Mouse (Mus musculus) intestine, embryonic 14.5 days (tissue): ENCODE results near the gene Tfpi2. TPM values are rescaled to one million over a fixed set of nuclear protein-coding genes. Genes with fewer than 3 reads are reported as not detected.

Experiments used
- ATAC-seq: fragments of 200-750 bp; cut with Nextera tagmentation; replicated peaks from 2 replicates; pipeline ENCODE4 v1.8.0; 2017; ENCODE audit warnings: low read depth, moderate number of reproducible peaks, moderate TSS enrichment, moderate library complexity; ENCODE audit not compliant: low FRiP score, low TSS enrichment
- DNase-seq: peaks from one replicate; pipeline ENCODE4 v3.0.0-alpha.2; 2018; ENCODE audit warnings: low spot score
- H3K27ac ChIP-seq: fragments of 300-500 bp; sonication (generic); 2 replicates; pipeline ENCODE4 v1.5.1; 2014; ENCODE audit warnings: low read depth, mild to moderate bottlenecking, control low read depth
- H3K27me3 ChIP-seq: fragments of 300-500 bp; sonication (generic); replicated peaks from 2 replicates; pipeline ENCODE4 v1.6.1; 2014; ENCODE audit warnings: low read length, control low read depth; ENCODE audit not compliant: control insufficient read depth, insufficient read depth
- H3K36me3 ChIP-seq: fragments of 300-500 bp; sonication (generic); 2 replicates; pipeline ENCODE4 v1.6.1; 2014; ENCODE audit warnings: low read length, control low read depth; ENCODE audit not compliant: control insufficient read depth, insufficient read depth
- H3K4me1 ChIP-seq: fragments of 300-500 bp; sonication (generic); replicated peaks from 2 replicates; pipeline ENCODE4 v1.6.1; 2014; ENCODE audit warnings: low read length, control low read depth, mixed read lengths; ENCODE audit not compliant: control insufficient read depth, insufficient read depth
- H3K4me2 ChIP-seq: fragments of 300-500 bp; sonication (generic); 2 replicates; pipeline ENCODE4 v1.6.1; 2014; ENCODE audit warnings: low read length
- H3K4me3 ChIP-seq: fragments of 300-500 bp; sonication (generic); 2 replicates; pipeline ENCODE4 v1.5.1; 2014; ENCODE audit warnings: low read depth, low read length, control low read depth, mixed read lengths
- H3K9ac ChIP-seq: fragments of 300-500 bp; sonication (generic); 2 replicates; pipeline ENCODE4 v1.6.1; 2014; ENCODE audit warnings: mild to moderate bottlenecking, low read length
- H3K9me3 ChIP-seq: fragments of 300-500 bp; sonication (generic); 2 replicates; pipeline ENCODE4 v1.6.1; 2016; ENCODE audit warnings: low read length, control low read depth; ENCODE audit not compliant: control insufficient read depth
- WGBS: fragments of 180-500 bp; shearing (Covaris S2); extraction: QIAGEN DNeasy Blood & Tissue Kit; methylation state at CpG from one replicate; pipeline ENCODE4 v1.1.7; 2014; 5-methylcytosine and 5-hydroxymethylcytosine counted together
- polyA plus RNA-seq: library from polyadenylated mRNA; unstranded; fragments of >200 nt; fragmentation: Nextera tagmentation; extraction: Ambion mirVana; gene quantifications from 2 replicates; pipeline ENCODE4 v1.2.1, GENCODE M21; 2014

Tfpi2 gene
- polyA plus RNA-seq, 1 experiment from 2014 or later = 6.3 TPM

DNA sequence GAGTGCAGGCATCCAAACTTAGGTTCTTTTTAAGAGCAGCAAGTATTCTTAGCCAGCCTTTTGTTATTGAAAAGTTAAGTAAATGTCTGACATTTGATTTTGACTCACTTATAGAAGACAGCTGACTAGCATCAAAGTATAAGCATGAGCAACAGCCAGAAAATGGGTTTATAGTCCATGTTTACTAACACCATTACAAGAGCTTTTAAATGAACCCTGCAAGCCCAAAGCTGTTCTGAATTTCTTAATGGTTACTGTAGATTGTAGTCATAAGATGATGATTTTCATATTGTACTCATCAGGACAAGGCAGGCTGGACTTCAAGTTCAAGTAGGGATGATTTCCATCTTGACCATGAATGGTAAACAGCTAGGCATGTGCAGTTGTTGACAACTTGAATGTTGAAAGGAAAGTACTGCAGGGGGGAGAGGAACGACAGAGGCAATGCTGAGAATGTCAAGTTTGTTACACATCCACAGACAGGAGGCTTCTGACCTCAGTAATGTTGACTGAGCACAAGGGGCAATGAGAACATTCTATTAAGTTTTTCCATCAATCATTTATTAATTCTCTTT lies 52.5 kb downstream of the Tfpi2 start:
- H3K4me2 ChIP-seq = no peak overlapping the region
- H3K9ac ChIP-seq = no peak overlapping the region
- H3K36me3 ChIP-seq = no peaks in the 10 kb centered on the region
- H3K9me3 ChIP-seq = no peaks in the 10 kb centered on the region
- 63% methylated on average over 1 of the region's 1 CpGs for WGBS
- DNase-seq = no peak
- H3K27ac ChIP-seq = no peak overlapping the region
- no peak overlapping the region for H3K4me3 ChIP-seq
- H3K27me3 ChIP-seq = no peaks in the 10 kb centered on the region
- H3K4me1 ChIP-seq = no peaks in the 10 kb centered on the region
- no peak for ATAC-seq

DNA sequence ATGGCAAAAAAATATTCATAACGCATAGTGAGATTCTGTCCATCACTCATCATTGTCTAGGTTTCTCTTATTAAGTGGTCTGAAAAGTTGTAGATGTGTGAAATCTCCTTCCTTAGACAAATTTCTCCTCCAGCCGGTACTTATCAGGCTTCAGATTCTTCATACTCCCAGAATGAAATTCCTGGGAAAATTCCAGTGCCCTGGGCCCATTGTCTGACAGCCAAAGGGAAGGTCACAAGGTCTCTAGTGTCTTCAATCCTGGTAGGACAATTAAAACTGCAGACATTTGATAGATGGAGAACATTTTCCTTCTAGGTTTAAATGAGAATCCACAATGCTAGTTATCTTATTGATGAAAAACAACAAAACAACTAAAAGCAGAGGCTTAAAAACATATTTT lies 53.1 kb downstream of the Tfpi2 start:
- ATAC-seq = no peak
- DNase-seq = no peak
- Histone ChIP-seq H3K4me2 (no peak overlapping the region), H3K4me1 (no peaks in the 10 kb centered on the region), H3K27me3 (no peaks in the 10 kb centered on the region), H3K9ac (no peak overlapping the region), H3K27ac (no peak overlapping the region), H3K4me3 (no peak overlapping the region), H3K36me3 (no peaks in the 10 kb centered on the region), H3K9me3 (no peaks in the 10 kb centered on the region)
- 68% methylated on average over 2 of the region's 2 CpGs for WGBS

DNA sequence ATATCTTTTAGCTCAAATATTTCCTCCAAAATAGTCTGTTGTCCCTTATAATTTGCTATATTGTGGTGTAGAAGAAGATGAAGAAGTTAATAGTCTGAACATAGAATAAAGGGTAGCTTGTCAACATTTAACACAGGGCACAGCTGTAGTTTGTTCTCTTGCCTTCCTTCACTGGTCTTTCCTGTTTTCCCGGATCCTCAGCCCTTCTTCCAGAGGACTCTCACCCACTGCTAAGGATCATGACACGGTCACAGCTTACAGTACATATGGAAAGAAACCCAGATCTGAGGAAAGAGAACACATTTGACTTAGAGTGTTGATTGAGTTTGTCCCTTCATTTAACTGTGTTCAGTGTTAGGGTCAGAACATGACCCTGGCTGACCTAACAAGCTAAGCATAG lies 53.7 kb downstream of the Tfpi2 start:
- ATAC-seq (no peak), DNase-seq (no peak)
- H3K9ac ChIP-seq = no peak overlapping the region
- no peak overlapping the region for H3K4me3 ChIP-seq
- no peaks in the 10 kb centered on the region for H3K4me1 ChIP-seq
- H3K36me3 ChIP-seq = no peaks in the 10 kb centered on the region
- H3K9me3 ChIP-seq = no peaks in the 10 kb centered on the region
- H3K27ac ChIP-seq = no peak overlapping the region
- H3K4me2 ChIP-seq = no peak overlapping the region
- 40% methylated on average over 2 of the region's 2 CpGs for WGBS
- H3K27me3 ChIP-seq = no peaks in the 10 kb centered on the region

DNA sequence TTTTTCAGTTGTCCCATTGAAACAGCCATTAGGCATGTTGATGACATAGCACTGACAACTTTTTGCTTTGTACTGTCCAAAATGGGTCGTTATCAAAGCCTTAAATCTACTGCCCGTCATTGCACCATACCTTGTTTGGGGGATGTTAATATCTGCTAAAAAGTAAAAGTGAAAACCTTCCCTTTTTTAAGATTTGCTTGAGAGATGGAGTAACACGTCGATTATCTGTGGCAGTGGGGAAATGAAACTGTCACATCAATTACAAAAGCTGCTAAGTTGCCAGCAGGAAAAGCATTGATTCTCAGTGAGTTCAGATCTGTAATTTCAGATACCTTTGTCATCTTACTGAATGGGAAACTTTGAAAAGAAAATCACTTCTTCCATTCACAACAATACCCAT lies 62.6 kb downstream of the Tfpi2 start:
- no peak overlapping the region for H3K9ac ChIP-seq
- no peaks in the 10 kb centered on the region for H3K27me3 ChIP-seq
- no peaks in the 10 kb centered on the region for H3K4me1 ChIP-seq
- no peak overlapping the region for H3K27ac ChIP-seq
- DNase-seq = no peak
- H3K4me3 ChIP-seq = no peak overlapping the region
- no peaks in the 10 kb centered on the region for H3K36me3 ChIP-seq
- no peaks in the 10 kb centered on the region for H3K9me3 ChIP-seq
- ATAC-seq = no peak
- no peak overlapping the region for H3K4me2 ChIP-seq
- WGBS = 74% methylated on average over 4 of the region's 4 CpGs

DNA sequence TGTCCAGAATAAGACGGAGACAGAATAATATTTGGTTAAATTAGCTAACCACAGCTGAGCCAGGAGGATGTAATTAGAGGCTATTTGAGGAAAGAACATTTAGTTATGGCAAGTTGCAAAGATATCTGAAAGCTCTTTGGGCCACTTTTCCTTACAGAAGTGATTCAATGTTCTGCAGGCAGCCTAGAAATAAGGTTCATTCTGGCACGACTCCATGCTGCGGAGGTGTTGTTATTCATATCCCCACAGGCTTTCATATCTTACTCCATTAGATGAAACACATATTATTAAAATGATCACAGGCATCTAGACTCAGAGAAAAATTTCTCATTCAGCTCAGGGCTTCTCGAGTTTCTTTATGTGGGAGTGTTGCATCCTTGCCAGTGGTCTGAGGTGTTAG lies 65.8 kb downstream of the Tfpi2 start:
- DNase-seq = no peak
- Histone ChIP-seq H3K27ac (no peak overlapping the region), H3K9ac (no peak overlapping the region), H3K4me3 (no peak overlapping the region), H3K36me3 (no peaks in the 10 kb centered on the region), H3K4me1 (no peaks in the 10 kb centered on the region), H3K4me2 (no peak overlapping the region), H3K27me3 (no peaks in the 10 kb centered on the region), H3K9me3 (no peaks in the 10 kb centered on the region)
- WGBS = 77% methylated on average over 4 of the region's 4 CpGs
- no peak for ATAC-seq

DNA sequence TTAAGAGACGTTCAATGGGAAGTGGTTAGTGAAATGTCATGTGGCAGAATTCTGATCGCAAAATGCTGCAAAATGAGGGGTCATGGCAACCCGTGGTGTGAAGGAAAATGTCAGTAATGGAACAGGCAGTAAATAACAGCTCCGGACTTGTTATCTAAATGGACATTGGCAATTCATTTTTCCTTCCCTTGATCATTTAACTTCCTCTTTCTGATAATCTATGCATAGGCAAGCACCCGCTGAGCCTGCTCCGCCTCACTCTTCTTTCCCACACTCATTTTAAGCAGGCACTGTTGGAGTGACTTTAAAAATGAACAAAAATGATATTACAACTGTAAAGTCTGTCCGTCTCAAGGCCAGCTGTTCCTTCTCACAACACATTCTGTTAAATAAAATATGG lies 72.7 kb downstream of the Tfpi2 start:
- no peaks in the 10 kb centered on the region for H3K9me3 ChIP-seq
- 62% methylated on average over 7 of the region's 7 CpGs for WGBS

More for the DNA sequence above, 72.7 kb downstream of the Tfpi2 start:
- no peak overlapping the region for H3K27ac ChIP-seq
- H3K27me3 ChIP-seq = no peaks in the 10 kb centered on the region
- no peak for DNase-seq
- no peak overlapping the region for H3K4me3 ChIP-seq
- no peak overlapping the region for H3K4me2 ChIP-seq
- H3K36me3 ChIP-seq = no peaks in the 10 kb centered on the region
- H3K9ac ChIP-seq = no peak overlapping the region
- no peaks in the 10 kb centered on the region for H3K4me1 ChIP-seq
- no peak for ATAC-seq

Other genes starting within 250 kb of the Tfpi2 start
- 0.38 and 0.46 TPM in 2 replicates for gene Calcr, start 224.2 kb downstream of the Tfpi2 start, polyA plus RNA-seq
- gene Gngt1, start 4.9 kb upstream of the Tfpi2 start, polyA plus RNA-seq = 0.15 TPM in 1 of 2 replicates, not detected in the other
- gene Gng11, start 15.0 kb upstream of the Tfpi2 start, polyA plus RNA-seq = 74.4 and 80.3 TPM in 2 replicates
- gene Bet1, start 98.1 kb upstream of the Tfpi2 start, polyA plus RNA-seq = 55.2 and 66.7 TPM in 2 replicates